Mouse (Mus musculus): ENCODE data around the gene Ofd1. TPM values are rescaled to one million over a fixed set of nuclear protein-coding genes. Genes with fewer than 3 reads are reported as not detected.

The Ofd1 gene
- total and polyA plus RNA-seq, 2 experiments from 2014 or later = 4.5 to 4.7 TPM

DNA sequence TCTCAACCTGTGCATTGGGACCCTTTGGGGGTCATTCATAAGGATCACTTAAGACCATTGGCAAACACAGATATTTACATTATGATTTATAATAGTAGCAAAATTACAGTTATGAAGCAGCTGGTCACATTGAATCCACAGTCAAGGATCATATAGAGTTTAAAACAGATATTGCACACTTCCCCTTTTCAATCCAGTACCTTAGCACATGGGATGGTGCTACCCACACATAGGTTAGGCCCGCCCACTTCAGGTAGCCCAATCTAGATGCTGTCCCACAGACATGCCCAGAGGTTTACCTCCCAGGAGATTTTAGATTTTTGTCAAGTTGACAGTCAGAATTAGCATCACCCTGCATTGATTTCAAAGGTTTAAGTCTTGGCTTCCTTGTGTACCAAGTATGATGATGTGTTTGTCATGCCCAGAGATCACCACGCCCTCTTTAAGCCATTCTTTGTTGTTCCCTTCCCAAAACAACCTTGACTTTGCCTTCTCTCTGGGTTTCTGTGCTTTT lies 80.5 kb downstream of the Ofd1 start:
- no peak overlapping the region for H3K9ac ChIP-seq (replicated peaks; ENCODE audit: low read depth, low read length)
- H3K27ac ChIP-seq (ENCODE audit: low read depth) = no peak overlapping the region

DNA sequence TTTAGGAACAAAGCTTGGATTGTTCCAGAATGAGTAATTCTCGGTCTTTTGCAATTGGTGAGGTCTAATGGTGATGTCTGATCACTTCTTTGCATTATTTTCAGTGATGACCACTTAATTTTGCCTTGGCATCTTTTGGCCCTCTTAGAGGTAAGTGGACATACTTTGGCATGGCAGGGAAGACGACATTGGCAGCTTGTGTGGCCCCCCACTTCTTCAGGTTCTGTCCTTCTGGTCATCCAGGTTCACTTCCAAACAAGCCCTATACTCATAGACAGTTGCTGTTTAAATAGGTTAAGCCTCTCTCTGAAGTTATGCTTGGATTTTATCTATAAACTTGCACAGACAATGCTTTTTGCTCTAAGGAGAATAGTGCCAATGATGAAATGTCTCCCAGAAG lies 81.5 kb downstream of the Ofd1 start:
- no peak overlapping the region for H3K27ac ChIP-seq (ENCODE audit: low read depth)
- H3K9ac ChIP-seq (replicated peaks; ENCODE audit: low read depth, low read length) = no peak overlapping the region
- DNase-seq (ENCODE audit: low spot score) = no peak
- WGBS = 49% methylated on average over 2 of the region's 2 CpGs
- no peaks in the 10 kb centered on the region for H3K27me3 ChIP-seq (ENCODE audit: control insufficient read depth, insufficient read depth, low read length)
- H3K36me3 ChIP-seq (replicated peaks; ENCODE audit: control insufficient read depth, insufficient read depth, low read length) = no peaks in the 10 kb centered on the region
- no peaks in the 10 kb centered on the region for H3K9me3 ChIP-seq (replicated peaks; ENCODE audit: control insufficient read depth, low read length)
- no peaks in the 10 kb centered on the region for H3K4me1 ChIP-seq (ENCODE audit: control insufficient read depth, insufficient read depth)
- TF ChIP-seq EP300 (IDR thresholded peaks at IDR 0.05; ENCODE audit: low read depth) (no peak), CTCF (IDR thresholded peaks at IDR 0.05; ENCODE audit: low read depth) (no peak)
- ATAC-seq (ENCODE audit: insufficient read depth, low read depth) = no peak
- H3K4me2 ChIP-seq (ENCODE audit: low read depth, low read length) = no peak overlapping the region
- no peak overlapping the region for H3K4me3 ChIP-seq (ENCODE audit: low read depth, low read length)

More for the DNA sequence above, 80.5 kb downstream of the Ofd1 start:
- Histone ChIP-seq H3K4me1 (ENCODE audit: control insufficient read depth, insufficient read depth) (no peaks in the 10 kb centered on the region), H3K27me3 (ENCODE audit: control insufficient read depth, insufficient read depth, low read length) (no peaks in the 10 kb centered on the region), H3K36me3 (replicated peaks; ENCODE audit: control insufficient read depth, insufficient read depth, low read length) (no peaks in the 10 kb centered on the region), H3K4me3 (ENCODE audit: low read depth, low read length) (no peak overlapping the region), H3K4me2 (ENCODE audit: low read depth, low read length) (no peak overlapping the region), H3K9me3 (replicated peaks; ENCODE audit: control insufficient read depth, low read length) (no peaks in the 10 kb centered on the region)
- no peak for DNase-seq (ENCODE audit: low spot score)
- no peak for TF ChIP-seq EP300 (IDR thresholded peaks at IDR 0.05; ENCODE audit: low read depth)
- WGBS = 63% methylated on average over 2 of the region's 2 CpGs
- no peak for ATAC-seq (ENCODE audit: insufficient read depth, low read depth)

DNA sequence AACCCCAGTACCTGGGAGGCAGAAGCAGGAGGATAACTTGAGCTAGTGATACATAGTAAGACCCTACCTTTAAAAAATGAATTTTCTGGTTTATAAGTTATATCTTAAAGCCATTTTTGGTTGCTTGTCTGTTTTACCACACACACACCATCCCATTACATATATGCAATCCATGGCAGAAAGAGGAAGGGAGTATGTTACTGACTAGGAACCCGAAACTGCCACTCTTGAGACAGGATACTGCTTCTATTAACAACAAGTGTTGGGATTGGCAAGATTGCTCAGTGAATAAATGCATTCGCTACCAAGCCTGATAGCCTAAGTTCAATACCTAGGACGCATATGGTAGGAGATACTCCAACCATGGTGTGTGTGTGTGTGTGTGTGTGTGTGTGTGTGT lies 84.2 kb downstream of the Ofd1 start:
- no peak for TF ChIP-seq EP300 (IDR thresholded peaks at IDR 0.05; ENCODE audit: low read depth)
- no peak for TF ChIP-seq CTCF (IDR thresholded peaks at IDR 0.05; ENCODE audit: low read depth)
- no peaks in the 10 kb centered on the region for H3K9me3 ChIP-seq (replicated peaks; ENCODE audit: control insufficient read depth, low read length)
- no peak overlapping the region for H3K4me2 ChIP-seq (ENCODE audit: low read depth, low read length)
- ATAC-seq (ENCODE audit: insufficient read depth, low read depth) (no peak), DNase-seq (ENCODE audit: low spot score) (no peak)
- 85% methylated on average over 3 of the region's 3 CpGs for WGBS
- H3K4me1 ChIP-seq (ENCODE audit: control insufficient read depth, insufficient read depth) = no peaks in the 10 kb centered on the region
- H3K27me3 ChIP-seq (ENCODE audit: control insufficient read depth, insufficient read depth, low read length) = no peaks in the 10 kb centered on the region
- H3K27ac ChIP-seq (ENCODE audit: low read depth) = no peak overlapping the region
- no peak overlapping the region for H3K4me3 ChIP-seq (ENCODE audit: low read depth, low read length)
- no peak overlapping the region for H3K9ac ChIP-seq (replicated peaks; ENCODE audit: low read depth, low read length)
- H3K36me3 ChIP-seq (replicated peaks; ENCODE audit: control insufficient read depth, insufficient read depth, low read length) = no peaks in the 10 kb centered on the region

DNA sequence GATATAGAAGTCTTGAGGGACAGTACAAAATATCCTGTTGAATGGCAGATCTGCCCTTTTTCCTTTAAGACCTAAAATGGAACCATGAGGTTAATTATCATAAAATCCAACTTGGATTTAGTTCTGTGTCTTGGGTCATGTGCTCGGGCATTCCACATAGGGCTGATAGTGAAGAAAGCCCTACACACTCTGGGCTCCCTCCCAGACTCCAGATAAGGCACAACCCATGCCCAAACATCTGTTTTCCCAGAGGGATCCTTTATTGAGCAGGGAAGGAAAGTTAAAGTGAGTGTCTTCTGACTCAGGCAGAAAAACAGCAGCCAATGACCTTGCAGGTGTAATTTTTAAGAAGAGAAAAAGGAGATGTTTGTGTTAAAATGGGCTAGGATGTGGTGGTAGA lies 85.6 kb downstream of the Ofd1 start:
- Histone ChIP-seq H3K9ac (replicated peaks; ENCODE audit: low read depth, low read length) (no peak overlapping the region), H3K27me3 (ENCODE audit: control insufficient read depth, insufficient read depth, low read length) (no peaks in the 10 kb centered on the region), H3K4me3 (ENCODE audit: low read depth, low read length) (no peak overlapping the region), H3K9me3 (replicated peaks; ENCODE audit: control insufficient read depth, low read length) (no peaks in the 10 kb centered on the region), H3K4me1 (ENCODE audit: control insufficient read depth, insufficient read depth) (no peaks in the 10 kb centered on the region), H3K27ac (ENCODE audit: low read depth) (no peak overlapping the region), H3K36me3 (replicated peaks; ENCODE audit: control insufficient read depth, insufficient read depth, low read length) (no peaks in the 10 kb centered on the region), H3K4me2 (ENCODE audit: low read depth, low read length) (no peak overlapping the region)
- no peak for TF ChIP-seq EP300 (IDR thresholded peaks at IDR 0.05; ENCODE audit: low read depth)
- no peak for TF ChIP-seq CTCF (IDR thresholded peaks at IDR 0.05; ENCODE audit: low read depth)
- 21% methylated on average over 1 of the region's 1 CpGs for WGBS
- ATAC-seq (ENCODE audit: insufficient read depth, low read depth) (no peak), DNase-seq (ENCODE audit: low spot score) (no peak)

DNA sequence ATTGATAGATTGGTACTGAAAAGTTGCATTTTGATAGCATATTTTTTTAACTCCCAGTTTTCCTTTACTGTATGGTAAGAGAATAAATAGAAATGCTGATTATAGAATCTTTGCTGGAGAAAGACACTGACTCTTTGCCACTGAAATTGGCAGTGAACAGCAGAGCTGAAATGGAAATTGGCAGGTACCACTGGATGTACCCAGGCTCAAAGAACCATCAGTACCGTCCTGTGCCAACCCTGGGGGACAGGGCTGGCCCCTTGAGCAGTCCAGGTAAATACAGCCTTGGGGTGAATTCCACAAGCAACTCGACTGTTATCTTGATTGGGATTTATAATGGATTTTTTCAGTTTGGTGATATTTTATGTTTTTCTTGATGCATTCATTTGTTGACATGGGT lies 87.1 kb downstream of the Ofd1 start:
- DNase-seq (ENCODE audit: low spot score) (no peak), ATAC-seq (ENCODE audit: insufficient read depth, low read depth) (no peak)
- H3K4me1 ChIP-seq (ENCODE audit: control insufficient read depth, insufficient read depth) = no peaks in the 10 kb centered on the region
- H3K27ac ChIP-seq (ENCODE audit: low read depth) = no peak overlapping the region
- no peak overlapping the region for H3K9ac ChIP-seq (replicated peaks; ENCODE audit: low read depth, low read length)
- H3K27me3 ChIP-seq (ENCODE audit: control insufficient read depth, insufficient read depth, low read length) = no peaks in the 10 kb centered on the region
- no peak overlapping the region for H3K4me3 ChIP-seq (ENCODE audit: low read depth, low read length)
- no peaks in the 10 kb centered on the region for H3K9me3 ChIP-seq (replicated peaks; ENCODE audit: control insufficient read depth, low read length)
- WGBS = 55% methylated on average over 2 of the region's 2 CpGs
- no peaks in the 10 kb centered on the region for H3K36me3 ChIP-seq (replicated peaks; ENCODE audit: control insufficient read depth, insufficient read depth, low read length)
- H3K4me2 ChIP-seq (ENCODE audit: low read depth, low read length) = no peak overlapping the region
- TF ChIP-seq EP300 (IDR thresholded peaks at IDR 0.05; ENCODE audit: low read depth) (no peak), CTCF (IDR thresholded peaks at IDR 0.05; ENCODE audit: low read depth) (no peak)

DNA sequence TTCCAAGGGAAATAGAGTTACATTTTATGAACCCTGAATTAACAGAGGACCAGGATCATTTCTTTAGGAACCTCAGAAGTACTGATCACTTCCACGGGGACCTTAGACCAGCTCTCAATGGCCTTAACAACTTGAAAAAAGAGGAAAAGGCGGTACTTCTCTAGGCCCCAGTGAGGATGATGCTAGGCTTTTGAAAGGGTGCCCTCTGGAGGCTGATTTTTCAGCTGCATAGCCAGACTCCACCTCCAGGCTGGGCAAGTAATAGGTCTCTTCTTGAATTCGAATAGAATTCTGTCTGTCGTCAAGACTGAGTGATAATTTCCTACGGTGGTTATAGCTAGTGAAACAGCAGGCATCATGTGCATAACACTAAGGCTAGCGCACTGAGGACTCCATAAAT lies 88.7 kb downstream of the Ofd1 start:
- DNase-seq (ENCODE audit: low spot score) (no peak), ATAC-seq (ENCODE audit: insufficient read depth, low read depth) (no peak)
- no peaks in the 10 kb centered on the region for H3K27me3 ChIP-seq (ENCODE audit: control insufficient read depth, insufficient read depth, low read length)
- H3K9ac ChIP-seq (replicated peaks; ENCODE audit: low read depth, low read length) = no peak overlapping the region
- WGBS = 26% methylated on average over 6 of the region's 6 CpGs
- no peak overlapping the region for H3K4me3 ChIP-seq (ENCODE audit: low read depth, low read length)
- no peaks in the 10 kb centered on the region for H3K9me3 ChIP-seq (replicated peaks; ENCODE audit: control insufficient read depth, low read length)
- no peak overlapping the region for H3K4me2 ChIP-seq (ENCODE audit: low read depth, low read length)
- no peaks in the 10 kb centered on the region for H3K4me1 ChIP-seq (ENCODE audit: control insufficient read depth, insufficient read depth)
- no peaks in the 10 kb centered on the region for H3K36me3 ChIP-seq (replicated peaks; ENCODE audit: control insufficient read depth, insufficient read depth, low read length)
- no peak overlapping the region for H3K27ac ChIP-seq (ENCODE audit: low read depth)
- TF ChIP-seq CTCF (IDR thresholded peaks at IDR 0.05; ENCODE audit: low read depth) (peak; percentile 68), EP300 (IDR thresholded peaks at IDR 0.05; ENCODE audit: low read depth) (no peak)
